Comparison of ENCODE assay signal across 17 mouse cellular contexts in genomic region chr5:73544111-73544753, GRCm38 (mm10).
DNase-seq lines count a peak whose midpoint lies in the region; TF ChIP-seq lines count a peak whose summit lies in the region.
"Had no signal": no experiment of that assay in that cellular context is flagged by ENCODE, and none has a peak within 500 bp of the region (broad histone marks: within the 10 kb centered on the region; RNA-seq: fewer than 3 reads in every experiment).

No protein-coding gene starts in this region.

- no peak for TF ChIP-seq CTCF in small intestine, adult 2 months (IDR thresholded peaks at IDR 0.05; ENCODE audit: extremely low read depth, insufficient read length, insufficient replicate concordance, low read depth, low read length)

- 22% methylated on average over 10 of the region's 10 CpGs for WGBS in small intestine, adult 2 months

- H3K27me3 ChIP-seq in small intestine, adult 2 months (ENCODE audit: control insufficient read depth, insufficient read depth, low read length): no peaks in the 10 kb centered on the region
- H3K27me3 ChIP-seq: limb, embryonic 13.5 days; megakaryocyte, embryonic 14.5 days; midbrain, embryonic 15.5 days had no signal

- H3K4me3 ChIP-seq in small intestine, adult 2 months (ENCODE audit: low read depth, low read length): peak overlapping the region; percentile 19; the same call in 1 of the 2 replicates
- H3K4me3 ChIP-seq: erythroblast, embryonic 14.5 days; limb, embryonic 13.5 days; megakaryocyte, embryonic 14.5 days; midbrain, embryonic 15.5 days had no signal

- peak; percentile 52 for DNase-seq in adrenal gland, adult 2 months
- no peak for DNase-seq in adrenal gland, postnatal 36 days
- DNase-seq in kidney, adult 18-20 months: peak; percentile 44
- no peak for DNase-seq in kidney, postnatal 10 days
- DNase-seq in kidney, adult 8-10 months: peak; percentile 47 to 59
- no peak for DNase-seq in retina, embryonic 14.5 days (ENCODE audit: low spot score)
- DNase-seq in right cerebral cortex, postnatal 10 days (ENCODE audit: low spot score in 2 of 2): no peak
- DNase-seq: cerebellum, adult 11-12 months; cerebellum, postnatal 36 days; layer of hippocampus, adult 9-11 months; lung, postnatal 14 days had no signal

- TF ChIP-seq POLR2A in small intestine, adult 2 months (IDR thresholded peaks at IDR 0.05; ENCODE audit: low read depth, low read length): no peak

- H3K4me1 ChIP-seq in small intestine, adult 2 months (ENCODE audit: control insufficient read depth, insufficient read depth, insufficient read length, low read length): peaks cover 21% of the 10 kb centered on the region; the same call in 1 of the 2 replicates
- H3K4me1 ChIP-seq: midbrain, embryonic 15.5 days had no signal

- no peaks in the 10 kb centered on the region; the same call in 1 of the 2 replicates for H3K36me3 ChIP-seq in small intestine, adult 2 months (ENCODE audit: control insufficient read depth, insufficient read depth, low read length)
- H3K36me3 ChIP-seq: midbrain, embryonic 15.5 days had no signal

- peak overlapping the region; percentile 65 for H3K27ac ChIP-seq in small intestine, adult 2 months (ENCODE audit: insufficient read depth, low read depth, low read length)
- H3K27ac ChIP-seq: hindbrain, postnatal 0 days; limb, embryonic 13.5 days; midbrain, embryonic 15.5 days had no signal

Comparison
In these comparisons a context has a peak if more than half of its experiments do, and no peak if none do; other contexts are left out.
1. DNase-seq: peak in adrenal gland, adult 2 months (single experiment), kidney, adult 18-20 months (single experiment) and kidney, adult 8-10 months (2 of 2); none in adrenal gland, postnatal 36 days (0 of 2), kidney, postnatal 10 days (single experiment), retina, embryonic 14.5 days (single experiment) and right cerebral cortex, postnatal 10 days (0 of 2).